Mouse (Mus musculus) Patski (cell line): Measurements from ENCODE around the gene Abhd17c. TPM values are rescaled to one million over a fixed set of nuclear protein-coding genes. Genes with fewer than 3 reads are reported as not detected.
"Not testable (repeated sequence)": the region's sequence is repeated elsewhere in the genome, so short reads cannot be mapped to it uniquely, and the experiment has no call there.

ENCODE experiments used
- ATAC-seq: fragments of 100-300 bp; one replicate; pipeline ENCODE4 v1.8.0; 2021
- CTCF ChIA-PET: fragments of 350-600 bp; sonication (Branson Sonifier 250); formaldehyde crosslinking; loops from one replicate; lab custom pipeline; 2022; ENCODE audit warnings: inconsistent platforms; lab: Charles Lee
- POLR2A ChIA-PET: fragments of 350-600 bp; sonication (Branson Sonifier 250); formaldehyde crosslinking; loops from one replicate; lab custom pipeline; 2022; ENCODE audit warnings: antibody characterized with exemption, inconsistent platforms; lab: Charles Lee
- DNase-seq: peaks from one replicate; pipeline ENCODE4 v3.0.0-alpha.2; 2011; ENCODE audit warnings: low read depth, low spot score
- H3K27me3 ChIP-seq: fragments of 371-371 bp; one replicate; pipeline ENCODE4 v1.5.1; 2021
- CTCF ChIP-seq: fragments of 100-300 bp; IDR thresholded peaks from one replicate; pipeline ENCODE4 v1.5.1; 2021
- in situ Hi-C: fragments of 300-500 bp; cut with MboI; formaldehyde crosslinking; loops from 3 replicates; pipeline ENCODE4 v1.11.1; 2018; ENCODE audit warnings: low pct_unique_long_range_greater_than_20kb, mixed read lengths
- polyA plus RNA-seq: library from polyadenylated mRNA; unstranded; gene quantifications from one replicate; pipeline ENCODE4 v1.2.3, GENCODE M21; 2021

Abhd17c gene
- 77.6 TPM for polyA plus RNA-seq

DNA sequence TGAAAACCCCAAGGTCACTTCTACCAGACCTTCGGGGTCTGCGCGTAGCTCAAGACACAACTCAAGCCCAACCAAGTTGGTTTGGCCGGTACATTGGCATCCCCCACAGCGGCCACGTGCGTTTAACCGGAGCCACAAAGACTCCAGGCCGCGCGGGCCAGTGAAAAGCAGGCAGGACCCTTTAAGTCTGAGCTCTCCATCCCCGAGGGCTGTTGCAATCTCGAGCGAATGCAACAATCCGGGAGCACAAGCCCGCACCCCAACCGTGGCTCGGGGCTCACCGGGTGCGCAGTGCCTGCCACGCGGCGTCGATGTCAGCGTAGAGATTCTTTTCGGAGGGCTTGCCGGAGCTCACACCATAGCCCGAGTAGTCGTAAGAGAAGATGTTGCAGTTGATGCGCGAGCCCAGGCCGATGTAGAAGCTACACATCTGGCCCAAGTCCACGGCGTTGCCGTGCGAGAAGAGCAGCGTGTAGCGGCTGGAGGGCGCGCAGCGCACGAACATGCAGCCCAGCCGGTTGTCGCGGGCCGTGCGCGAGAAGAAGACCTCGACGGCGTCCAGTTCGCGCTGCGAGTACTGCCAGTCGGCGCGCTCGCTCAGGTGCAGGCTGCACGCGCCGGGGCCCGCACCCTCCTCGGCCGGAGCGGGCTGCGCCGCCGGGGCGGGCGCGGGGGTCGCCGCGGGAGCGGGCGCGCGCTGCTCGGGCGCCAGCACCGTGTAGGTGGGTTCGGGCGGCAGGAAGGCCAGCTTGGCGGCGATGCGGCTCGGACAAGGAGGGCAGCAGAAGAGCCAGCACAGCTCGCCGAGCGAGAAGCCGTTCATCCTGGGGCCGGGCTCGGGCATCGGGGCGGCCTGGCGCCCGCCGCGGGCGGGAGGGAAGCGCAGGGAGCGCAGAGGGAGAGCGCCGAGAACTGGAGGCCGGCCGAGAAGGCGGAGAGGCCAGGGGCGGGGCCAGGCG, at the start of gene Abhd17c:
TSS of gene Abhd17c (minus strand) at position 893 of the 959 bp plus-strand sequence.
- ChIA-PET CTCF (interaction anchor here (1.0 to 5.6 kb wide), 4 partner anchors 23 to 121 kb away, joined by 3 to 26 read pairs (median 4); partner anchors contain the start of gene Cemip), POLR2A (interaction anchor here (0.9 to 2.1 kb wide), 4 partner anchors 12 to 267 kb away, joined by 3 to 6 read pairs (median 4); partner anchors contain the start of genes Cemip, Mesd and Tlnrd1)
- H3K27me3 ChIP-seq, result no peaks in the 10 kb centered on the region
- TF ChIP-seq CTCF, result no peak
- ATAC-seq, result peak; percentile 23
- in situ Hi-C loops, result no loop called here
- no peak for DNase-seq

DNA sequence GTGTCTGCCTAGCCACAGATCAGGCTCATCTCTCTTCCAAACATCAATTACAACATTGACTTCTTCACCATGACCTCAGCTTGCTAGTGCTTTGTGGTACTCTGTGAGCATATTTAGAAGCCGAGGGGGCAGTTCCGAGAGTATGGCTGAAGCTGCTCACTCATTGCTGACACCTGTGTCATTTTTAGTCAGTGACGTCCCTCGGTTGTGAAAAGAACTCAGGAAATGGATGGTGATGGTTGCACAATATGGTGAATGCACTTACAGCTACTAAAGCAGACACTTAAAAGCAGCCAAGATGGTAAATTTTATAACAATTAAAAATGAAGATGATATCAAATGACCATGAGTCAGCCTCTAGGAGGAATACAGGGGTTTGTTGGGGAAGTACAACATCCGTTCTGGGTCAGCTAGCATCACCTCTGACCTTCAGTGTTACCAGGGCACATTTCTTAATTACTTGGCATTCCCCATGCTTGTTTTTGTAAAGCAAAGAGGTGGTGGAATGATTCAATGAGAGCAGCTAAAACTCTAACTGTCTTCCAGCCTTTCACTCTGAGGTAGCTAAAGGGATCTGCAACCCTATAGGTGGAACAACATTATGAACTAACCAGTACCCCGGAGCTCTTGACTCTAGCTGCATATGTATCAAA, 45.6 kb upstream of the Abhd17c start:
- in situ Hi-C loops, result no loop called here
- ATAC-seq (peak; percentile 57), DNase-seq (peak; percentile 20)
- CTCF ChIA-PET, result no interaction called here
- POLR2A ChIA-PET, result no interaction called here
- H3K27me3 ChIP-seq, result no peaks in the 10 kb centered on the region
- no peak for TF ChIP-seq CTCF

DNA sequence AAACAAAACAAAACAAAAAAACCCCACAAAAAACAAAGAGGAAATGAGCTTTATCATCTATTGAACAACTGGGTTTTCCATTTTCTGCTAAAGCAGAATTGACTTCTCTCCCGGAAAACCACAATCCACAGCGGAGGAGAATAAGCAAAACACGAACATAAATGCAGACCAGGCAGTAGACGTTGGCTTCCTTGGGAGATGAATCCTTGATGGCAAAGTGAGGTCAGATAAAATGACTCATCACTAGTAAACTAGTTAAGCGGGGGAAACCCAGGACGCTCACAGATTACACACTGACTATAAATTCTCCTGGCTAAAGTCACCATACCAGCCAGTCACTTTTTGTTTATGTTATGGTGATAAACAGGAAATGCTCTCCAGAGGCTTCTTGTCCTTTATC, 44.5 kb upstream of the Abhd17c start:
- TF ChIP-seq CTCF, result no peak
- in situ Hi-C loops, result no loop called here
- H3K27me3 ChIP-seq, result no peaks in the 10 kb centered on the region
- ChIA-PET POLR2A (no interaction called here), CTCF (no interaction called here)
- ATAC-seq (peak; percentile 85), DNase-seq (peak; percentile 61)

DNA sequence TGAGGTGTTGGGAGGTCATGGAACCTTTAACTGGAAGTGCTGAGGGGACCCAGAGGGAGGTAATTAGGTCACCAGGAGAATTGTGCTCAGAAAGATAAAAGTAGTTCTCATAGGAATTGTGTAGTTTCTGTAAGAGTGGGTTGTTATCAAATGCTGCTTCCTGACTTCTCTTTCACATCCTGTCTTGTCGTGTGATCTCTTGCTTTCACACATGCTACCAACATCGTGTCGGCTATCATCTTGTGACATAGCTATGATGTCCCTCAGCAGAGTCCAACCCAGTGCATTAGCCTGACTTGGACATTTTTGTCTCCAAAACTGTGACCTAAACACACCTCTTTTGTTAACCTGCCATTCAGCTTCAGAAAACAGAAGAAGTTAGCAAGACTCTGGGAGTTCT, 40.6 kb upstream of the Abhd17c start:
- ChIA-PET POLR2A (no interaction called here), CTCF (interaction anchor here (1.6 kb wide), 1 partner anchor 16 kb away, joined by 3 read pairs; no protein-coding TSS in a partner anchor)
- in situ Hi-C loops, result no loop called here

DNA sequence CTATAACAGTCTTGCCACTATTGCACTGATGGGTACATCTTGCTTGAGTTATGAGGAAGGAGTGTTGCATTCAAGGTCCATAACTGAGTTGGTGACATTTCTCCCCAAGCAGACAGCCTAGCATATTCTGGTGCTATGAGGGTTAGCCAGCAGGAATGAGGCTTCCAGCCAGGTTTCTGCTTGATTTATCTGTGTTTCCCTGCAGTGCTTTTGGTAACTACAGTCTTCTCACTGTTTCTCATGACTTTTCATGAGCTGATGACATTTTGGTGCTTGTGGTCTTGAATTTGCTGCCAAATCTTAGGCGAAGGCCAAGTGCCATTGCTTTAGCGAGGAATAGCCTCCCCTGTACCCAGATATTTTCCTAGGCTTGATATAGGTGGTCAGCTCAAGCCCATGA, 39.8 kb upstream of the Abhd17c start:
- no peaks in the 10 kb centered on the region for H3K27me3 ChIP-seq
- in situ Hi-C loops, result no loop called here
- ATAC-seq (no peak), DNase-seq (no peak)
- ChIA-PET CTCF (interaction anchor here (1.6 kb wide), 1 partner anchor 15 kb away, joined by 3 read pairs; no protein-coding TSS in a partner anchor), POLR2A (no interaction called here)
- TF ChIP-seq CTCF, result no peak

More for the DNA sequence above, 40.6 kb upstream of the Abhd17c start:
- no peaks in the 10 kb centered on the region for H3K27me3 ChIP-seq
- DNase-seq (no peak), ATAC-seq (no peak)
- no peak for TF ChIP-seq CTCF

DNA sequence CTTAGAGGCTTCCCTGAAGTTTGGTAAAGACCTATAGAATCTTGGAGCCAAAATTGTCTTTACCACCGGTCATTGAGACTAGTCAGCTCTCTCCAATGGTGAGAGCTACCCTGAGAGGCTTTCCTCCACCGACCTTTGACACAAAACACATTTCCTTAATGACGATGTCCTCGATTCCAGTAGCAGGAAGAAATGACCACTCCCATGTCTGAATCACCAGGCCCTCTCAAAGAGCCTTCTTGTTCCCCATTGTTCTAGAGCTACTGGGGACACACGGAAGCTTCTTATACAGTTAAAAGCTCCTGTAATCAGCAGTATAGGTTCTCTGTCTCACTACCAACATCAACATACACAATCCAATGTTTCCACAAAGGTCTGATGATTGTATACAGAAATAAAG, 36.5 kb upstream of the Abhd17c start:
- ATAC-seq (no peak), DNase-seq (no peak)
- no peaks in the 10 kb centered on the region for H3K27me3 ChIP-seq
- CTCF ChIA-PET, result interaction anchor here (0.6 to 1.3 kb wide), 4 partner anchors 13 to 59 kb away, joined by 3 read pairs; no protein-coding TSS in a partner anchor
- TF ChIP-seq CTCF, result no peak
- in situ Hi-C loops, result no loop called here
- POLR2A ChIA-PET, result no interaction called here

DNA sequence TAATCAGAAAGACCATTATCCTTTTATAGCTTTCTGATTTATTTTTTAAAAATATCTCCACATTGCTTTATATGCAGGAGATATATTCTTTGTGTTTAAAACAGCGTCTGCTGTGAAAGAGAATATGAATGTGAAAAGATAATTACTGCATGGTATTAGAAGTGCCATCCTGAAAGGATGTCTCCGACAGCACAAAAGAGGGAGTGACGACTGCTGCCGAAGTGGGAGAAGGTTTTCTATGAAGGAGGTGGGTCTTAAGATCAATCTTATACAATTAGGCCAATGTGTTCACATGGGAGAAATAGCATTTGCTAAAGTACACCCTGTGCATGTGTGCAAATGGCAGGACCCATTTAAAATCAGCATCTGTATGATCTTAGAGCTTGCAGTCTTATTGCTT, 33.5 kb upstream of the Abhd17c start:
- CTCF ChIA-PET, result interaction anchor here (1.4 kb wide), 1 partner anchor 24 kb away, joined by 3 read pairs; no protein-coding TSS in a partner anchor
- POLR2A ChIA-PET, result no interaction called here
- ATAC-seq, result no peak
- no peak for DNase-seq
- in situ Hi-C loops, result no loop called here
- no peaks in the 10 kb centered on the region for H3K27me3 ChIP-seq
- no peak for TF ChIP-seq CTCF

DNA sequence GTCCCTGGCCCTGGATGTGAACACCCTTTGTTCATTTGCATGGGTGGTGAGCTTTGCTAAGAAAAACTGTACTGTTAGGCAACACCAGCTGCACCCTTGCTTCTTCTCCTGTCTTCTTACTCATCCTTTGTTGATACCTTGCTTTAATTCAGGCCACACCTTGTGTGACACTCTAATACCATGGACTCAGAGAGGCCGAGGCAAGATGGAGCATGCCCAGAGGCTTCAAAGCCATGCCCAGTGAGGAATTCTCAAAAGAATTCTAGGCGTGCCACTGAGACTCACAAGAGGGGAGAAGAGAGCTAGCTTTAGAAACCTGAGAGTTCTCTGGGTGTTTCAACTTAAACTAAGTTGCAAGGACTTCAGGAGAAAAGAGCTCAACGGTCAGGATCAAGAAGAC, 33.0 kb upstream of the Abhd17c start:
- H3K27me3 ChIP-seq, result no peaks in the 10 kb centered on the region
- no peak for ATAC-seq
- ChIA-PET POLR2A (no interaction called here), CTCF (interaction anchor here (1.4 kb wide), 1 partner anchor 24 kb away, joined by 3 read pairs; no protein-coding TSS in a partner anchor)
- no peak for DNase-seq
- no peak for TF ChIP-seq CTCF
- in situ Hi-C loops, result no loop called here

DNA sequence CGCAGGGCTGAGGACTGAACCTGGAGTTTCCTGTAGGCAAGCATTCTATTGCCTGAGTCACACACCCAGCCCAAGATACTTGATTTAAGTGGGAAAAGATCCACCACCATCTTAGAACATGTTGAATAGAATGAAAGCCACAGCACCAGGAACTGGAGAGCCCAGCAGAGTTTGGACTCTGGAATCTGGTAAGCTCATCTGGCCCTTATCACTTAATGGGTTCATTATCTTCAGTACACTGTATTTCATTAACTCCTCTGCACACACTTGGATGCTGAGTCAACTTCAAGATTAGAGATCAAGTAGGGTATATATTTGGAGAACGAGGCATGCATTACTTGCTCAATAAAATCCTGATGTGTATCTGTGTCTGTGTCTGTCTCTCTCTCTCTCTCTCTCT, 27.1 kb upstream of the Abhd17c start:
- in situ Hi-C loops, CTCF ChIA-PET, POLR2A ChIA-PET, ATAC-seq, DNase-seq, H3K27me3 ChIP-seq: not testable (repeated sequence)

DNA sequence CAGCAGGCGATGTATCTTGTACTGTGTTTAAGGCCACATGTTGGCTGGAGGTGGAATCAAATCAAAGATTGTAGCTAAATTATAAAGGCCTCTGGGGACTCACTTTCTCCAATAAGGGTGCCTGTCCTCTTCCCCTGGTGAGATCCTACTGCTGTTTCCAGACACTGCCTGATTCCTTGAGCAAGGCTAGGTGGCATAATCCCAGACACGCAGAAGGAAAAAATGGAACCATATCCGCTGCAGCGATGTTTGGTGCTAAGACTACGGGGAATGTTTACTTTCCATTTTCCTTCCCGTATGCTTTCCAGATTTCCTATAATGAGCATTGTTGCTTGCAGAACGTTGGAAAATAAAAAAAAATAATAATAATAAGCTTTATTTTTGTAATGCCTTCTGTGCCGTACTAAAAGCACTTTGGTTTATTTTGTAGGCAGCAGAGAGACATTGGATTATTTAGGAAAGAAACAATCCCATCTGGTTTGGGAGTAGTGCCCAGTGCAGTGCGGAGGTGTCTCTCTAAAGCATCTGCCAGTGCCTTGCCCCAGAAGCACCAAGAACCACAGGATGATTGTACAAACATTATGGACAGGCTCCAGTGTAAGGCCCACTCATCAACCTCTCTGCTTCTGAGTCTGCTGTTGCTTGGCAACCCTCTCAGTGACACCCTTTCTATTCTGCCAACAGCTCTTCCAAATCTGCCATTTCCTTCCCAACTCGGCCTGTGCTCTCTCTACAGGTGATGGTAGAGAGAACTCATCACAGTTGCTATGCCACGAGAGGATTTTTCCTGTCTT, 23.2 kb upstream of the Abhd17c start:
- CTCF ChIA-PET, result interaction anchor here (1.5 kb wide), 1 partner anchor 8 kb away, joined by 5 read pairs; no protein-coding TSS in a partner anchor
- in situ Hi-C loops, result no loop called here

More for the DNA sequence above, 23.2 kb upstream of the Abhd17c start:
- no peaks in the 10 kb centered on the region for H3K27me3 ChIP-seq
- DNase-seq (no peak), ATAC-seq (no peak)
- no peak for TF ChIP-seq CTCF
- POLR2A ChIA-PET, result no interaction called here
